In genomic region chr5:33278950-33279349, GRCm38 (mm10) we compare ENCODE assay signal across 10 mouse cellular contexts. TPM values are rescaled to one million over a fixed set of nuclear protein-coding genes. Genes with fewer than 3 reads are reported as not detected.
DNase-seq lines count a peak whose midpoint lies in the region; ATAC-seq lines count a peak whose summit lies in the region.
"Had no signal": no experiment of that assay in that cellular context is flagged by ENCODE, and none has a peak within 500 bp of the region (broad histone marks: within the 10 kb centered on the region; RNA-seq: fewer than 3 reads in every experiment).

No protein-coding gene starts in this region.

- no peaks in the 10 kb centered on the region for H3K27me3 ChIP-seq in hindbrain, embryonic 14.5 days (ENCODE audit: control insufficient read depth, insufficient read depth, low read length)
- H3K27me3 ChIP-seq in hindbrain, embryonic 16.5 days (replicated peaks; ENCODE audit: control insufficient read depth, insufficient read depth, low read length): no peaks in the 10 kb centered on the region
- H3K27me3 ChIP-seq: heart, embryonic 13.5 days; limb, embryonic 15.5 days had no signal

- peak; percentile 40 for DNase-seq in hindbrain, embryonic 14.5 days (ENCODE audit: low spot score)
- DNase-seq in right cerebral cortex, adult 2 months (ENCODE audit: low spot score in 2 of 2): peak; percentile 47 to 60
- no peak for DNase-seq in right cerebral cortex, postnatal 25 days
- DNase-seq in embryo, embryonic 10.5 days (ENCODE audit: low spot score): peak; percentile 63
- peak; percentile 38 for DNase-seq in thymus, postnatal 25 days
- DNase-seq in adrenal gland, adult 18-20 months (ENCODE audit: low spot score in 2 of 2): no peak

- no peak for ATAC-seq in hindbrain, embryonic 14.5 days (ENCODE audit: low FRiP score)
- no peak for ATAC-seq in hindbrain, embryonic 16.5 days
- no peak for ATAC-seq in megakaryocyte, adult 5-6 weeks (ENCODE audit: poor library complexity, severe bottlenecking)

- peaks cover 4% of the 10 kb centered on the region; the same call in 1 of the 2 replicates for H3K4me1 ChIP-seq in hindbrain, embryonic 14.5 days (replicated peaks; ENCODE audit: control insufficient read depth, insufficient read depth, low read length)
- peaks cover 5% of the 10 kb centered on the region for H3K4me1 ChIP-seq in hindbrain, embryonic 16.5 days (ENCODE audit: control insufficient read depth, insufficient read depth, low read depth, low read length)

- no peak overlapping the region for H3K4me2 ChIP-seq in hindbrain, embryonic 14.5 days (replicated peaks)
- H3K4me2 ChIP-seq in hindbrain, embryonic 16.5 days (ENCODE audit: low read length): no peak overlapping the region
- H3K4me2 ChIP-seq: heart, embryonic 13.5 days; limb, embryonic 15.5 days had no signal

- H3K9ac ChIP-seq in hindbrain, embryonic 14.5 days: no peak overlapping the region
- H3K9ac ChIP-seq in hindbrain, embryonic 16.5 days (ENCODE audit: low read depth, low read length): no peak overlapping the region
- H3K9ac ChIP-seq: heart, embryonic 13.5 days; limb, embryonic 15.5 days had no signal

- no peak overlapping the region for H3K27ac ChIP-seq in hindbrain, embryonic 14.5 days
- no peak overlapping the region for H3K27ac ChIP-seq in hindbrain, embryonic 16.5 days (ENCODE audit: low read depth, low read length)
- H3K27ac ChIP-seq: heart, embryonic 13.5 days; limb, embryonic 15.5 days had no signal

- no peaks in the 10 kb centered on the region for H3K9me3 ChIP-seq in hindbrain, embryonic 14.5 days (ENCODE audit: control insufficient read depth, low read length)
- H3K9me3 ChIP-seq in hindbrain, embryonic 16.5 days (ENCODE audit: control insufficient read depth, low read length): no peaks in the 10 kb centered on the region
- H3K9me3 ChIP-seq: heart, embryonic 13.5 days; limb, embryonic 15.5 days had no signal

- no peaks in the 10 kb centered on the region for H3K36me3 ChIP-seq in hindbrain, embryonic 14.5 days (replicated peaks; ENCODE audit: control insufficient read depth, insufficient read depth)
- no peaks in the 10 kb centered on the region for H3K36me3 ChIP-seq in hindbrain, embryonic 16.5 days (ENCODE audit: control insufficient read depth, insufficient read depth, low read length)
- H3K36me3 ChIP-seq: heart, embryonic 13.5 days; limb, embryonic 15.5 days had no signal

- WGBS in hindbrain, embryonic 14.5 days: 51% methylated on average over 5 of the region's 5 CpGs
- WGBS in hindbrain, embryonic 16.5 days: 54% methylated on average over 5 of the region's 5 CpGs

- H3K4me3 ChIP-seq in hindbrain, embryonic 14.5 days (replicated peaks; ENCODE audit: low read length): no peak overlapping the region
- H3K4me3 ChIP-seq in hindbrain, embryonic 16.5 days (ENCODE audit: low read length): no peak overlapping the region
- H3K4me3 ChIP-seq: heart, embryonic 13.5 days; limb, embryonic 15.5 days had no signal

RNA-seq across cellular contexts. Expression of gene Ctbp1, which starts 4.2 kb away (rescaled TPM):
- polyA plus RNA-seq in hindbrain, embryonic 14.5 days (2014; fragmentation: Nextera tagmentation; extraction: Ambion mirVana): 498 and 540 TPM in 2 replicates
- 402 and 446 TPM in 2 replicates for polyA plus RNA-seq in hindbrain, embryonic 16.5 days (2015; fragmentation: Nextera tagmentation; extraction: Ambion mirVana)
- 103 and 120 TPM in 2 replicates for total RNA-seq in megakaryocyte, adult 5-6 weeks (2015)
- 103 and 127 TPM in 2 replicates for total RNA-seq in megakaryocyte, adult 5-6 weeks (2017)
- total RNA-seq in adrenal gland, adult 18-20 months (2021): 100 to 1,000 TPM; 214 to 234 TPM

RNA-seq across cellular contexts. Expression of gene Maea, which starts 56.4 kb away (rescaled TPM):
- polyA plus RNA-seq in hindbrain, embryonic 14.5 days (2014; fragmentation: Nextera tagmentation; extraction: Ambion mirVana): 123 and 136 TPM in 2 replicates
- 136 and 142 TPM in 2 replicates for polyA plus RNA-seq in hindbrain, embryonic 16.5 days (2015; fragmentation: Nextera tagmentation; extraction: Ambion mirVana)
- total RNA-seq in megakaryocyte, adult 5-6 weeks (2015): 43.3 and 45.9 TPM in 2 replicates
- 239 and 253 TPM in 2 replicates for total RNA-seq in megakaryocyte, adult 5-6 weeks (2017)
- total RNA-seq in adrenal gland, adult 18-20 months (2021): 100 to 1,000 TPM; 111 to 122 TPM

Comparison
In these comparisons a context has a peak if more than half of its experiments do, and no peak if none do; other contexts are left out.
1. DNase-seq: peak in hindbrain, embryonic 14.5 days (single experiment), right cerebral cortex, adult 2 months (2 of 2), embryo, embryonic 10.5 days (single experiment) and thymus, postnatal 25 days (single experiment); none in right cerebral cortex, postnatal 25 days (single experiment) and adrenal gland, adult 18-20 months (0 of 2).